Mouse (Mus musculus) kidney, postnatal 10 days (tissue): ENCODE results near the gene Cacng6.

Source experiments
- DNase-seq: peaks from one replicate; pipeline ENCODE4 v3.0.0; 2021; ENCODE audit warnings: mixed read lengths

The Cacng6 gene

DNA sequence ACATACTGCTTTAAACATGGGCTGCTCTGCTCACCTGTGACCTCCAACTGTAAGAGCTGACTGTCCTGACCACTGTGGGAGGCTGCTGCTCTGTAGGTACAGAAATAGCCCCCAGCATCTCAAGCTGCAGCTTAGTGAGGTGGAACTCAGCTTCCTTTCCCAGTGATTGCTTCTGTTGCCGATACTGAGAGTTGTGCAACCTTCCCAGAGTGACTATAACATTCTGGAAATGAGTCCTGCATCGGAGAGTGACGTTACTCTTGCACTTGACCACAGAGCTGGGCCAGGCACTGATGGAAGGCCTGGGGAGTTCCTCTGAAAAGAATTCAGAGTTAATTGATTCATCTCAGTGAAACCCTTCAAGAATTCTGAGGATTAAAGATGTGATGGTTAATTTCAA lies 48.8 kb downstream of the Cacng6 start:
- no peak for DNase-seq

DNA sequence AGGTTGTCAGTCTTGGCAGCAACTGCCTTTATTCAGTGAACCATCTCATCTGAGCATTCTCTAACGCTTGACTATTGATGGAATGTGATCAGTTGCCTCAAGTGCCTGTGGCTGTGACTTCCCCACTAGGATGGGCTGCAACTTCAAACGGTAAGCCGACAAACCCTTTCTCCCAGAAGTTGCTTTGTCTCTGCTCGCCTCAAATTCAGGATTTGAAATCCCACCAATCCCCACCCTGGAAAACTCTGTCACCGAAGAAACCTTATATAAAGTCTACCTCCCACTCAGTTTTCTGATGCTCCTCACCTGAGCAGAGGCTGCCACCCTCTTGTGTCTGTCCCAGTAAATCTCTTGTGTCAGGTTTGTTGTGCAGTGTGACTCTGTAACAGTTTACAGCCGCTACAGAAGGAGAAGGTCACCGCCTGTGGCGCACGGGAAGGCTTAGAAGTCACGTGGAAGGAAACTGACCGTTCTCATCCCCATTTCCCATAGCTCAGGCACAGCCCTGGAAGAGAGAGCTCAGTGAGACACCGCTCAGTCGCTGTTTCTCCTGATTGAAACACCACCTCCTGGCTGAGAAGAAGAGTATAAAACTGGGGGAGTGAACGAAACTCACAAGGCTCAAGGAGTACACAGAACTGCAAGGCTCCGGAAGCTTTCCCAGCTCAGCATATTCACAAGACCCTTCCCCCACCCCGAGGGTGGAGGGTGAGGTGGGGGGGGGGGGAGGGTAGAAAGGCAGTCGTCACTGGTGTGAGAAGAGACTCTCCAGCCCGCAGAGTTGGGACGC lies 50.5 kb downstream of the Cacng6 start:
- DNase-seq: peak; percentile 7

DNA sequence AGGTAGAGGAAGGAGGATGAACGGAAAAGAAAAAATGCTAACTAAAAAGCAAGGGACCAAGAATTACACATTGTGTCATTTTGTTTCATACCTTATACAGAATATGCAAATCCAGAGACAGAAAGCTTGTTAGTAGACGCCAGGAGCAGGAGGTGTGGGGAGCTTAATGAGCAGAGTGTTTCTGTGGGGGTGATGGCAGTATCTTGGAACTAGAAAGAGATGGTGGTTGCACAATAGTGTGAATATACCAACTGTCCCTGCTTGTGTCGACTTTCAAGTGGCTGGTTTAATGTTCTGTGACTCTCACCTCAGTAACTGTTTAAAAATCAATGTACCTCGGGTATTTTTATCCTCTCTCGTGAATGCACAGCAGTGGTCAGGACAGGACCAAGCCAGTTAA lies 52.7 kb downstream of the Cacng6 start:
- no peak for DNase-seq

DNA sequence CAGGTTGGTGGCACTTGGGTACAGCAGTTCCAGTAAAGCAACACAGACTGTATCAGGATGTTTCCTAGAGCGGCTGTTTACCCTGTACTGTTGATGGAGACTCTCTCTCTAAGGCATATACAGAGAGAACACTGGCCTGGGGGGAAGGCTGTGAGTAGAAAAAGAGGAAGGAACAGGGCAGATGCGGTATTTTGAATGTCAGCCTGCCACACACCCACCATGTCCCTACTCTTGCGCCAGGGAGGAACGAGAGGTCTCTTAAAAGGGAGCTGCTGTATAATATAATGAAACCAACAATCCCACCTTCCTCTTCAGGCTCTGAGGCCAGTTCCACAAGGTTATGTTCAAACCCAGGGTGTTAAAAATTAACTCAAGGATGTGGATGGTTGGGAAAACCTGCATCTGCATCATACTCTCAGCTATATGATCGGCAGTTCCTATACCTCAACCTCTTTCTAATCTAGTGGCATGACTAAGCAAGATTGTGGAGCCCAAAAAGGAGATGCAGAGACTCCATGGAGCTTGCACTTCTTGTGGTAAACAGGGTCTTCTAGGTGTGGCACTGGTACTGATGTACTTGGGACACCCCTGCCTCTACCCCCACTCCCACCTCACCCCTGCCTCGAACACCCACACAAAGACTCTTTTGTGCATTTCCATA lies 58.1 kb downstream of the Cacng6 start:
- DNase-seq: no peak
